Mouse (Mus musculus) CD4-positive, CD25-positive, alpha-beta regulatory T cell, adult 2 months (primary cell): ENCODE data around the gene Tbx5.

ENCODE experiments used
- DNase-seq: peaks from one replicate; pipeline ENCODE4 v3.0.0-alpha.2; 2012; ENCODE audit warnings: low read depth, low spot score

Gene Tbx5

DNA sequence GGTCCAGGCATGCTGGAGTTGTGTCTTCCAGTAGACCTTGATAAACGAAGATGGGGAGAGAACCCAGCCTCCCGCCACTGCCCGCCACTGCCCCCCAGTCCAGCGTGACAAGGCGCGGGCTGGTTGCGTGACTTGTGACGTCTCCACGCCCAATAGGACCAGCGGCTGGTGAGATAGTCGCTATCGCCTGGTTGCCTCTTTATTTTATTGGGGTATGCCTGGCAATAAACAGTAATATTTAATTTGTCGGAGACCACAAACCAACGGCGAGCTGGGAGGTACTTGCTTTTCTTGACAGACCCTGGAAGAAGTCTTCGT lies at the start of gene Tbx5:
TSS of gene Tbx5 (plus strand) at position 190 of the 318 bp plus-strand sequence.
- DNase-seq = no peak

DNA sequence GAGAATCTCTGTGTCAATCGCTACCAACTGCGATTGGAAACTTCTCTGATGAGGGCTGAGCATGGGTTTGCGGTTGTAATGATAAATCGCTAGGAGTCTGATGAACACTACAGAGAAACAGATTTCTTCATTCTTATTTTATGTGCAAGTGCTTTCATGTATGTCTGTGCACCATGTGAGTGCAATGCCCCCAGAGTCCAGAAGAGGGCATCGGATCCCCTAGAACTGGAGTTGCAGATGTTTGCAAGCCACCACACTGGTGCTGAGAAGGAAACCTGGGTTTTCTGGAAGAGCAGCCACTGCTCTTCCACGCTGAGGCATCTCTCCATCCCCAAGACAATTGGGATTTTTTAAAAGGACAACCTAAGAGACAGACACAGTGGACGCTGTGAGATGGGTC lies 46.5 kb upstream of the Tbx5 start:
- no peak for DNase-seq

DNA sequence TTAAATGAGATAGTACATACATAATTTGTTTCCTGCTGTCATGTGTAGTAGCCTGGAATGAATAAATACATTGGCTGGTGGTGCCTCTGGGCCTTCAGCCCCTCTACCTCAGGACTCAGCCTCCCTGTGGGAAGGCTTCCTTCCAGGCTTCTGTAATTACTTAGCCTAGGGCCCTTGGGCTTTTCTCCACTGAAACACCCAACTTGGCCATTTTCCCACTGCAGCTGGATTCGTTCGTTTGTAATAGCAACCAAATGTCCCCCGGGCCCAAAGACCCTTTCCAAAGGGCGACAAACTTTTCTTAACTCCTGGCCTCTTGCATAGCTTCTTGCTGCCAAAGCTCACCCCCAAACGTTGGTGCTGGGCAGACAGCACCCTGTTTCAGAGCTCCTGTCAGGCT lies 40.8 kb upstream of the Tbx5 start:
- no peak for DNase-seq

DNA sequence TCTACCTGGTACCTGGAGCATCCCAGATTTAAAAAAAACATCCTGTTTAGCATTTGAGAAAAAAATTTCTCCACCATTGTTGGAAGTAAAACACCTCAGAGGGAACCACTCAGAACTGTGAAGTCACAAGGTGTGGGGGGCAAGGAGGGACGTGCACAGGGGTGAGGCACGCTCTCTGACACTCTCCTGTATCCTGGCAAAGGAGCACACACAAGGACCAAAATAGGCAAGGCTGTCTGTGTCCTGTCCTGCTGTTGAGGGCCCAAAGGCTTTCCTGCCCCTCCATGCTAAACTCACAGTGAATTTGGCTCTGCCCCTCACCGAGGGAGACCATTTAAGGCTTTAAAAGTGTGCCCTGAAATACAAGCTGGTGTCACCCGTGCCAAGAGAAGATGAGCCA lies 38.5 kb upstream of the Tbx5 start:
- DNase-seq = no peak

DNA sequence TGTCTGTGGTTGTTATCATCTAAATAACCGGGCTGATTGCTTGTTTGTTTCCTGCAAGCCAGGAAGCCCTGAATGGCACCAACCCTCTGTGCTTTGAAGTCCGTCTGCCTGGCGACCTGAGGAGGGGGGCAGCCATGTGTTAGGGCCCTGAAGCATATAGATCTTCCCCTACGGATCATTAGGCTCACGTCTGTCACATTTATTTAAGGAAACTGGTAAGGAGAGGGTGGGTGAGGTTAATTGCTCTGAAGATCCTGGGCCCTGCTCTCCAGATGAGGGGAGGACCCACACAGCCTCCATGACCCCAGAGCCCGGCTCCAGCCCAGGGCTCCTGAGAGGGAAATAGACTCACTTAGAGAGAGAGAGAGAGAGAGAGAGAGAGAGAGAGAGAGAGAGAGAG lies 37.1 kb upstream of the Tbx5 start:
- no peak for DNase-seq

DNA sequence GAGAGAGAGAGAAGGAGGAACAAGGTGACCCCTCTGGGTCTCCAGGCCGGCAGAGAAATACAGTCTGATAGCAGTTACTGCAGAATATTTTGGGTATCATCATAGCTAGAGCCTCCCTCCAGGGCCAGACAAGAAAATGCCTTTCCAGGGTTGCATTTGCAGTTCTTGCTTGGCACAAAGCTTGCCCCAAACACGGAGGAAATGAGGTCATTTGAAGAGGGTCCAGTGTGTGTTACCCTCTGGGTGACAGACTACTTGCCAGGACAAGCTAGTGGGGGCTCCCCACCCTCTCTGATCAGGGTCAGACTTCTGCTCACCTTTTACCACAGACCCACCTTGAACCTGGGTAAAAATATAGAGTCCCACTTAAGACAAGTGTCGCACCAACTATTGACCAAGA lies 36.7 kb upstream of the Tbx5 start:
- DNase-seq = no peak

DNA sequence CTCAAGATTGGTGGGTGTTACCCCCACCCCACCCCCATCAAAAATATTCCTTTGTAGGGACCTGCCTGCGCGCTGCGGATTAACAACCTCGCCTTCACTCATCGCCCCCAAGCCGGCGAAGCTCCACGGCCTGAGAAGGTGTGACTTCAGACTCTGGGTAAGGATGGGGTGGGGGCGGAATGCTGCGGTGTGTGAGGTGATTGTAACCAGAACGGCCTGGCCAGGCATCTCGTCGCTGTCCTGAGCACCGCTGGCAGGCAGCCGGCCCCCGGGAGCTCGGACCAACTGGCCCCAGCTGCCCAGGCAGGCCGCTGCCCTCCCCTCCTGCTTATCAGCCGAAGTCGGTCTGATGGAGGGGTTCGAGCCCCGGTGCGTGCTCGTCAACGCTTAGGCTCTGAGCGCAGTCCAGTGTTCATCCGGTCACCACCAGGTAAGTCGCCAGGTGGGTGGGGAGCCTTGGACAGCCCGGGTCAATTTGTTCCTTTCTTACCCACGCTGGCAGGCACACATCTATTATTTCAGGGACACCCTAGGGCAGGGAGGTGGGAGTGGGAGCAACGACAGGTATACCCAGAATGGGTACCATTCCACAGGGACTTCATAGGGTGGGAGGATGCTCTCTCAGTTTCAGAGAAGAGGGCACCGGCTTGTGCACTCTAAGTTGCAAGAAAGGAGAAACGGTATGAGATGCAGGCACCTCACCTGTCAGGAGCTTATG lies 35.9 kb upstream of the Tbx5 start:
- DNase-seq = no peak

DNA sequence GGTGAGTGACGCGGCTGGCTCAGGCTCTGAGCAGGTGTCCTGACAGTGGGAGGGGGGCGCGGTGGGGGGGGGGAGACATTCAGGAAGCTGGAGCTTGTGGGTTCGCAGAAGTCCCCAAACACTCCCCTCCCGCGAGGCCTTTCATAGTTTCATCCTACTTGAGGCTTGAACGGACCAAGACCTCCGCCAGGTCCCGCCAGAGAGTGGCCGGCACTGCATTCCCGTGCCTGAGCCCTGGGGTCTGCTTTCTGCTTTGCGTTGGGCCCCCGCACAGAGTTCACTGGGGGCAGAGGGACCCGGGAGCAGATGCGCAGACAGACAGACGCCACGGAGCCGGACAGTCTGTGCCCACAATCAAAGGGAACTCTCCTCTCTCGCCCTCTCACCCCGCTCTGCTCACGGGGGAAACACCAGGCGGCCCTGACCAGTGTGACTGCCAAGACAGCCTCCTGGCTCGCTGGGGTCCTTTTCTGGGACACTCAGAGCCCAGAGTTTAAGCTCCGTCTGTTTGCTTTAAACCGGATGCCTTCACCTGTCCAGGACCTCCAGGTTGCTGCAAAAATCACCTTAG lies 34.8 kb upstream of the Tbx5 start:
- DNase-seq = no peak

DNA sequence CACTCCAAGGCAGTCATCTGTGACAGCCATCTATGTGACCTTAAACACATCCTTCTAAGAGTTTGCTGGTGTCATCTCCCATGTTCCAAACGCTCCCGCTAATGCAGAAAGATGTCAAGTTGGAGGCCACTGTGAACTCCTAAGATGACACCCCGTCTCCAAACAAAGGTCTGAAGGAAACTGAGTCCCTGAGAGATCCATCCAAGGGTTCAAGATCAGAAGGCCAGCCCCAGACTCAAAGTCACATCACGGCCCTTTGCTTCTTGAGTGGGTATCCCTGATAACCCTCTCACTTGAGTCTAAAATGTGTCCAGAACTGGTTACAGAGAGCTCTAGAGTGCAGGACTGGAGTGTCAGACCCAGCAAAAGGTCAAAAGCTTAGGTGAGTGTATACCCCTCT lies 34.2 kb upstream of the Tbx5 start:
- DNase-seq = no peak

DNA sequence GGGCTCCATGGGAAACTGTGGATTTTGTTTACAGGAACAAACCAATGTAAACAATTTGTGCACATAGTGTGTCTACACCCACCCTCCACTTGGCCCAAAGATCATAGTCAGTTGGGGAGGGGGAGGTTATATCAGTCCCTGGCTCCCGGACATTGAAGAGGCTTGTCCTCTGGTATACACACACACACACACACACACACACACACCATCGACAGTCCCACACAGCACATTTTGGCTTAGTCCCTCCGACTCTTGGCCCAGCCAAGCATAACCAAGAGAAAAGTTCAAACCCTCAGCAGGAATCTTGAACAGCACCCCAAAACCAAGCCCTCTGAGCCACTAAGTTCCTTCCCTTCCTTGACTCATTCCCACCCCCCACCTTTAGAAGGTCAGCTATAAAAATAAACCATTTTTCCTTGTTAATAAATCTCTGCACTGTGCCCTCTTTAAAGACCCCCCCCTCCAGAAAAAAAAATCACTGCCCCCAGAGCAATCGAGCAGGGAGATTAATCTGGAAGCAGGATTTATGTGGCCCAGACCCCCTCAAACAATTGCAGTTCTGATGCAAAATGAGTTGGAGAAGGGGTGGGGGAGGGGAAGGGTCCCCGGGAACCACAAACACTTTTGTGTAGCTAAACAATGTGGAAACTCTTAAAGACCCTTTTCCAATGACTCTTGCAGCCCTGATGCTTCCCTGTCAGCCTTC lies 33.6 kb upstream of the Tbx5 start:
- DNase-seq = no peak

DNA sequence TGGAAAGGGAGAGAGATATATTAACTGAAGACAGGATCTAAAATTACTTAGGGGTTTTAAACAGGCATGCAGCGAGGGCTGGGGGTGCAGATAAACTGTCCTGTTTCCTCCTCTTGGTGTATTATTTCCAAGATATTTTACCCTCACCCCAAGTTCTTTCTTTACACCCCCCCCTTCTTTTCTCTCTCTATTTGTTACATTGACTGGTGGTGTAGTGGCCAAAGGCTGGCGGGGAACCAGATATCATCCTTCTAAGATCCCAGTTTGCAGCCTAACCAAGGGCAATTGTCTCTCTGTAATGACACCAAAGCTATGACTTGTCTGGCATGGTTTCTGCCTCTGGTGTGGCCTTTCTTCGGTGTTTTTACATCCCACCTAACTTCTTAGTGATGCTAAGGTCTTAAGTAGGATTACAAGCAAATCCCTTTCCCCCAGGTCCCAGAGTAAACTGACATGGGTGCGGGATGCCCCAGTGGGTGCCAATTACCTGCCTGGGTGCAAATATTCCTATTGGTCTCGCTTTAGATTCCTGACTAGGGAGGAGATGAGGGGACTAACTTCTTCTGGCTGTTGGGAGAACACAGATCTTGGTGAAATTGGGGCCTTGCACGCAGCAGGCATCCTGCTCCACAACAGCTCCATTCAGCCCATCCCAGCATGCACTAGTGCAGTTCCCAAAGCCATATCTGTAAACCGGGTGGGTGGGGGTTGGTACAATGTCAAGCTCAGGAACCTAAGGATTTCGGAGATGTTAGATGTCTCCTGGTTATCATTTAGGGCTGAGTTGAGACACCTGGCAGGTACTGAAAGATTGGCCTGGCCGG lies 32.8 kb upstream of the Tbx5 start:
- no peak for DNase-seq

DNA sequence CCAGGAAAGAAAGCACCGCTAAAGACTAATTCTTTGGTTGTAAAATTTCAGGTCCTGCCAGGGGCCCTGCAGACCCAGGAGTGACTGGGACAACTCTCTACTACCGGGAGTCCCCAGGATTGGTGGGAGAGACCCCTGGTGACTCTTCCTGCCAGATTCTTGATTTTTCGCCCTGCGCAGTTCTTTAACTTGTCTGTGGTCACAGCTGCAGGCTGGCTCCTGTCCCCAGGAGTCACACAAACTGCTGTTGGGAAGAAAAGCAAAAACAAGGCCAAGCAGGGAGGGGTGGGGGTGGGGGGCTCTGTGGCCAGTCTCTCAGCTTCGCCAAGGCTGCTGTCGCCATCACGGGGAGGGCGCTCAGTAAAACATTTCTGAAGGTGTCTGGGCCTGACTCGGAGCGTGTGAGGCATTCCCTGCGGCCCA lies 32.2 kb upstream of the Tbx5 start:
- no peak for DNase-seq

DNA sequence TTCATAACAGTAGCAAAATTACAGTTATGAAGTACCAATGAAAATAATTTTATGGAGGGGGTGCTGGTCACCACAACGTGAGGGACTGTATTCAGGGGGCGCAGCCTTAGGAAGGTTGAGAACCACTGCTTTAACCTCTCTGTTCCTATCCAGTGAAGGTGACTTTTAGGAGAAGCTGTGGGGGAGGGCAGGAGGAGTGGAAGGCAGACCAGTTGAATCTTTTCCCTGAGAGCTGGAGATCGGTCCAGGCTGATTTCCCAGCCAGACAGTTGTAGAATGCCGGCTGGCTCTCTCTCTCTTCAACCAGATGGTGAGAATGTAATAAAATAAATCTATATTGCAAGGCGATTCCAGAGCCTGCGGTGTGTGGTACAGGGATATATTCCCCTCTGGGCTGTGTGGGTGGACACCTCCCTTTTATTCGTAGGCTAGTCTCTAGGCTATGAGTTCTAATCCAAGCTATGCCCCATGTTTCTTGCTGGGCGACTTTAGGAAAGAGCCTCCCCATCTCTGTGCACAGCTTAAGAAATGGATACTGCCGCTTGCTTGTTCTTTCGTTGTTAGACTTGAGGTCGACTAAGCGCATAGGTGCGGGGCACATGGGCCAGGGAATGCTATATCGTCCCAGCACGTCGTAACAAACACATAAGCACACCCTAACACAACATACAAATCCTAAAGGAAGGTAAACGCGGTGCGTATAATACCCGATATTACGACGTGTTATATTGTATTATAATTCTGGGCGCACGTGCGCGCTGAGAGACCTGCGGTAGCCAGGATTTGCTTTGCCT lies 29.7 kb upstream of the Tbx5 start:
- no peak for DNase-seq

DNA sequence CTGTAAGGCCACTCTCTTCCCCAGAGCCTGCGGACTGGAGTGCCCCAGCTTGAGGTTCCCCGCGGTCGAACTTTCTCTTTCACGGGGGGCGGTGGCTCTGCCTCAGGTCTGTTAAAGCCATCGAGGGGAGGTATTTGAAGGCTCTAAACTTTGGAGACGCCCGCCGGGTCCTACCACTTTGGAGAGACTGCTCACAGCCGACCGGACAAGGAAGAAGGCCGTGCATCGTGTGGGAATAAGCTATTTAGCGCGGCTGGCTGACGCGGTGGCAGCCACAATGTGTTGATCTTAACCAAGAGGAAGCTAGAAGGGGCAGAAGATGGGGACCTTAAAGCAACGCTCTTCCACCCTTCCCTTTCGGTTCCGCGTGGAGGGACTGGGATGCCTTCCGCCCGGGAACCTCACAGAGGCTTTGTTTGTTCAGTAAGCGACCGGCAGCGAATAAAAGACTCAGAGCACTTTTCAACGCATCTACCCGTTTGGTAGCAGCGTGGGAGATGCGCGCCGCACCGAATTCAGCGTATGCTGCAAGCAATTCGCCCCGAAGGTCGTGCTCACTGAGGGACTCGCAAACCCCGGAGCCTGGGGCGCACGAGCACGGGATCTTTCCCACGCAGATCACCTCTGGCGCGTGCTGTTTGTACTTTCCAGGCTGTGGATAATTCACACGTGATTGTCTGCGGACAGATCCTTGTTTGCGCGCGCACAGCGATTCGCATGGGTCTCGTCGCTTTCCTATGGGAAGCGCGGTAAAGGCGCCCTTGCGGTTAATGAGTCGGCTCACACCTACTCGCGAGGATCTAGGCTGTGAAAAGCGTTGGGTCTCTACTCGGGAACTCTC lies 28.8 kb upstream of the Tbx5 start:
- no peak for DNase-seq

DNA sequence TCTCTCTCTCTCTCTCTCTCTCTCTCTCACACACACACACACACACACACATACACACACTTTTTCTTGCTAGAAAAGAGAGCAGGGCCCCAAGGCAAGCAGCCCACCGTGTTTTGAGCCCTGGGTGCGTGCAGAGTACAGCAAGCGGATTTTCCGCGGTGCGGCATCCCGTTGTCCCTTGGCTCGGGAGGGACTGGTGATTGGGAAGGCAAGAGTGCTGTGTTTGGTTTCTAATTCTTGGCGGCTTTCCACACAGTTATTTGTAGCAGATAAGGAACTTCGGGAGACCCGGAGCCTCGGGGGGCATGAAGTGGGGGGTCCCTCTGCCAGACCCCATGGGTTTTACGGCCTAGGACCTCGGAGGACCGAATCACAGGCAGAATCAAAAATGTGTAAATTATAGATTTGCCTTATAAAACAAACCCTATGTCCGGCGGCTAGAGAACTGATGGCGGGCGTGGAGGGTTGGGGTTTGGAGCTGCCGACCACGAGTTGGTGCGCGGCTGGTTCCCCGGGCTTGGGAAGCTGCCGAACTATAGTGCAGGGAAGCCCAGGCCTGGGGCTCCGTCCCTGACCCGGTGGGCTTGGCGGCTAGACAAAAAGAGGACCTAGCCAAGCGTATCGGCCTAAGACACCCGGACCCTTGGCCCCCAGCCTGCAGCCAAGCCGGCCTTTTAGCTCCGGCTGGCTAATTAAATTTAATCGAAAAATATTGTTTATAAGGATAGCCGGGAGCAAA lies 28.0 kb upstream of the Tbx5 start:
- DNase-seq = no peak

DNA sequence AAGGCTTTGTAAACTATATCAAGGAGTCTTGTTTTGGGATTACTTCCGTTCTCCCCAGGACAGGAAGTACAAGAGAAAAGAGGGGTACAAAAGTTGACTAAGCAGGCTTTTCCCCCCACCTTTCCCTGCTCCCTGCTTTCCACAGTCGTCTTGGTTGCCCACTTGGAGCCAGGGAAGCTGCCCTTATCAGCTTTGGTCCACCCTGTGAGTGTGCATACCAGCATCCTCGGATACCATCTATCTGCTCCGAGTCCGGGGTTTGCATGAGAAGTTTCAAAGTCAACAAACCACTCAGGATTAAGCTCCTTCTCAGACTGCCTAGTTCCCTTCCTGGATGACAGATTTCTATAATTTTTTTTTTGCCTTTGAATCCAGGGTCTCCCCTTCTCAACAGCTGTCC lies 26.8 kb upstream of the Tbx5 start:
- no peak for DNase-seq

DNA sequence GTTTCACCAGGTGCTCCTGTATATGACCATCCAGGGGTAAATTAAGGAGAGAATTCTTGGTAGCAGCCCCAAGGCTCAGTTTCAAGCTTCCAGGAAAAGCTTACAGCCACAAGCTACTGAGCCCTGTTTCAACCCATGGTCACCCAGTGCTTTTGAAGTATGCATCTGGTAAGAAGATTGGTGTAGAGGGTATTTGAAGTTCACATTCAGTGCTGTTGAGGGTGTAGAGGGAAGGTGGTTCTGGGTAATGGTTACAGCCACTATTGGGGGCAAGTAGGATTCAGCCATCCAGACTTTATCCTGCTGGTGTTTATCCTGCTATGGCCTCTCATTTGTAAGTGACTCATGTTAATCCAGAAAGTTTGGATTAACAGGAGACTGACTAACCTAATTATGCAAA lies 26.0 kb upstream of the Tbx5 start:
- no peak for DNase-seq

DNA sequence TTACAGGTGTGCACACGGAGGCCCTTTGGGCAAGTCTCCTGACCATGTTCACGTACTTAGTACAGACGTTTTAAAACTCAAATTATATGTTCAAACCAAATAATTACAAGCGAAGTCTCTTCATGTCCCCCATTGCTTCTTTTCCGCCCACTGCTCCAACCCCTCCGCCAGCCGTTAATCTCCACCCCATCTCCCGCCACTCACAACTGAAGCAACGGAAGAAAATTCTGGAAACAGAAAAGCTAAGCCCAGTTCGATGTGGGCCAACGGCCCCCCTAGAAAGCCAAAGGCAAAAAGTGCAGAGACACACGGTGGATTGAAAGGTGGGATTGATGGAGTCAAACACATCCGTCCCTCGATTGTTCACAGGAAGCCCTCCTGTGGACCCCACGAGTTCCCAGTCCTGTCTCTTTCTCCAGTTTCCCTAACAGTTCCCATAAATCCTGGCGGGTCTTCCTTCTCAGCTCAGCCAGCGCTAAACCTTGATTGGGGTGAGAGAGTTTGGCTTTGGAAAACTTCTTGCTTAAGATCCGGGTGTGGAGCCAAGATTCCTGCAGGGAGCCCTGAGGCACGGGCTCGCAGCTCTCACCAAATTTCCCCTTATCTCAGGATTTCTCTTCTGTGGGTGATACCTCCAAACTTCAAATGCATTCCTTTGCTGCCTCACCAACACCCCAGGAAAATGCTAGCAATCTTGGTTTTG lies 24.8 kb upstream of the Tbx5 start:
- no peak for DNase-seq

DNA sequence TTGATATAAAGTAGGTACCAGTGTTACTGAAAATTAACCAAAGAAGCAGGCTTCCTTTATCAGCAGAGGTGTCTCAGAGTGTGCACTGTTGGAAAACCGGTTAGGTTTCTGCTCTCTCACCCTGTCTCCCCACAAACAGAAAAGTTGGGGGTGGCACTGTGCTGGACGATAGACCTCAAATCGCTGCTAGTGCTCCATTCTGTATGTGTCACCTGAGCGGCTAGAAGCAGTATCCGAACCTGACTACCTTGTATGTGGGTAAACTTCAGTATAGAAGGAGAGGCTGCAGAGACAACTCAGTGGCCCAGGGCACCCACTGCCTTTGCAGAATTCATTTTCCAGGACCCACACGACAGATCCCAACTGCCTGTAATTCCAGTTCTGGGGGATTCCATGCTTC lies 23.8 kb upstream of the Tbx5 start:
- no peak for DNase-seq
